Mouse (Mus musculus) MEL (cell line): ENCODE measurements around the gene Adm2. TPM values are rescaled to one million over a fixed set of nuclear protein-coding genes. Genes with fewer than 3 reads are reported as not detected.
A peak's percentile ranks its signal among the peaks of the same experiment; 100 is the strongest.

Source experiments
- DNase-seq: peaks from one replicate; pipeline ENCODE4 v3.0.0; 2011; ENCODE audit warnings: low read depth, low spot score
- H3K27ac ChIP-seq: 2 replicates; pipeline ENCODE4 v1.5.1; 2012; ENCODE audit warnings: low read depth, mild to moderate bottlenecking, control low read depth, low read length, moderate library complexity; ENCODE audit not compliant: control insufficient read depth
- H3K27me3 ChIP-seq, 2 experiments: fragments of 150-350 bp in 1 of 2; sonication (generic) in 1 of 2; 2 replicates each; pipeline ENCODE4 v1.6.1; 2012; ENCODE audit warnings: low read length in 2 of 2, mild to moderate bottlenecking in 2 of 2, improper control_type of control experiment in 1 of 2, moderate library complexity in 1 of 2; ENCODE audit not compliant: insufficient read depth in 2 of 2, control insufficient read depth in 1 of 2
- H3K36me3 ChIP-seq, 2 experiments: 2 replicates each; pipeline ENCODE4 v1.6.1; 2012 to 2014; ENCODE audit warnings: low read length in 2 of 2, improper control_type of control experiment in 1 of 2, inconsistent platforms in 1 of 2, mild to moderate bottlenecking in 1 of 2; ENCODE audit not compliant: insufficient read depth in 2 of 2, control insufficient read depth in 1 of 2
- H3K4me1 ChIP-seq, 2 experiments: fragments of 150-350 bp in 1 of 2; sonication (generic) in 1 of 2; 2 replicates each; pipeline ENCODE4 v1.6.1; 2012; ENCODE audit warnings: low read length in 2 of 2, improper control_type of control experiment in 1 of 2, mild to moderate bottlenecking in 1 of 2; ENCODE audit not compliant: insufficient read depth in 2 of 2, control insufficient read depth in 1 of 2
- H3K4me3 ChIP-seq, 2 experiments: fragments of 150-350 bp in 1 of 2; sonication (generic) in 1 of 2; 2 replicates each; pipeline ENCODE4 v1.5.1; 2012; ENCODE audit warnings: low read depth in 2 of 2, low read length in 2 of 2, mild to moderate bottlenecking in 2 of 2, moderate library complexity in 2 of 2, control low read depth in 1 of 2, improper control_type of control experiment in 1 of 2; ENCODE audit not compliant: control insufficient read depth in 1 of 2, insufficient read depth in 1 of 2
- H3K79me2 ChIP-seq: 2 replicates; pipeline ENCODE4 v1.6.1; 2012; ENCODE audit warnings: mild to moderate bottlenecking, low read length, moderate library complexity; ENCODE audit not compliant: control insufficient read depth, poor library complexity, insufficient read depth
- H3K9ac ChIP-seq: 2 replicates; pipeline ENCODE4 v1.6.1; 2012; ENCODE audit warnings: low read depth, mild to moderate bottlenecking, control low read depth, low read length, moderate library complexity; ENCODE audit not compliant: control insufficient read depth, poor library complexity, severe bottlenecking
- H3K9me3 ChIP-seq: fragments of 150-350 bp; sonication (generic); replicated peaks from 2 replicates; pipeline ENCODE4 v1.6.1; 2012; ENCODE audit warnings: mild to moderate bottlenecking, low read length, improper control_type of control experiment, moderate library complexity; ENCODE audit not compliant: insufficient read depth
- BHLHE40 ChIP-seq: IDR thresholded peaks from 2 replicates; pipeline ENCODE4 v1.6.1; 2012; ENCODE audit warnings: low read depth, mild to moderate bottlenecking, inconsistent platforms, low read length, improper control_type of control experiment, borderline replicate concordance
- CHD1 ChIP-seq: IDR thresholded peaks from 2 replicates; pipeline ENCODE4 v1.6.1; 2012; ENCODE audit warnings: low read depth, mild to moderate bottlenecking, inconsistent platforms, low read length, improper control_type of control experiment
- CHD2 ChIP-seq: IDR thresholded peaks from 2 replicates; pipeline ENCODE4 v1.6.1; 2011; ENCODE audit warnings: low read length, improper control_type of control experiment
- E2F4 ChIP-seq: IDR thresholded peaks from 2 replicates; pipeline ENCODE4 v1.6.1; 2011; ENCODE audit warnings: low read depth, low read length, improper control_type of control experiment, borderline replicate concordance
- ELF1 ChIP-seq: IDR thresholded peaks from 2 replicates; pipeline ENCODE4 v1.6.1; 2014; ENCODE audit warnings: low read depth, mild to moderate bottlenecking, inconsistent platforms, low read length, improper control_type of control experiment, moderate library complexity
- EP300 ChIP-seq, 2 experiments: IDR thresholded peaks; 2 replicates each; pipeline ENCODE4 v1.6.1; 2011; ENCODE audit warnings: improper control_type of control experiment in 2 of 2, low read length in 2 of 2, low read depth in 1 of 2, mild to moderate bottlenecking in 1 of 2
- ETS1 ChIP-seq: IDR thresholded peaks from 2 replicates; pipeline ENCODE4 v1.6.1; 2012; ENCODE audit warnings: low read depth, mild to moderate bottlenecking, inconsistent platforms, low read length, improper control_type of control experiment, moderate library complexity
- GATA1 ChIP-seq: IDR thresholded peaks from 2 replicates; pipeline ENCODE4 v1.6.1; 2011; ENCODE audit warnings: low read depth, low read length, improper control_type of control experiment
- JUND ChIP-seq: IDR thresholded peaks from 2 replicates; pipeline ENCODE4 v1.6.1; 2011; ENCODE audit warnings: low read depth, mild to moderate bottlenecking, improper control_type of control experiment, low read length
- KAT2A ChIP-seq: conservative IDR thresholded peaks from 2 replicates; pipeline ENCODE4 v1.6.1; 2012; ENCODE audit warnings: low read depth, low read length, improper control_type of control experiment, inconsistent platforms
- MAFK ChIP-seq: IDR thresholded peaks from 2 replicates; pipeline ENCODE4 v1.6.1; 2011; ENCODE audit warnings: low read depth, mild to moderate bottlenecking, low read length, improper control_type of control experiment, borderline replicate concordance
- MAZ ChIP-seq: IDR thresholded peaks from 2 replicates; pipeline ENCODE4 v1.6.1; 2012; ENCODE audit warnings: low read depth, mild to moderate bottlenecking, inconsistent platforms, low read length, improper control_type of control experiment
- MEF2A ChIP-seq: IDR thresholded peaks from 2 replicates; pipeline ENCODE4 v1.6.1; 2014; ENCODE audit warnings: low read depth, mild to moderate bottlenecking, inconsistent platforms, low read length, improper control_type of control experiment; ENCODE audit not compliant: poor library complexity, insufficient replicate concordance, severe bottlenecking; ENCODE audit errors: extremely low read depth
- MXI1 ChIP-seq: IDR thresholded peaks from 2 replicates; pipeline ENCODE4 v1.6.1; 2011; ENCODE audit warnings: mild to moderate bottlenecking, low read depth, low read length, improper control_type of control experiment
- MYB ChIP-seq: IDR thresholded peaks from 2 replicates; pipeline ENCODE4 v1.6.1; 2011; ENCODE audit warnings: mild to moderate bottlenecking, low read depth, low read length, improper control_type of control experiment
- MYC ChIP-seq: IDR thresholded peaks from 2 replicates; pipeline ENCODE4 v1.6.1; 2011; ENCODE audit warnings: low read depth, mild to moderate bottlenecking, low read length, improper control_type of control experiment, moderate library complexity
- NRF1 ChIP-seq: IDR thresholded peaks from 2 replicates; pipeline ENCODE4 v1.6.1; 2014; ENCODE audit warnings: low read depth, mild to moderate bottlenecking, inconsistent platforms, low read length, improper control_type of control experiment, moderate library complexity; ENCODE audit not compliant: poor library complexity, insufficient read depth, severe bottlenecking
- POLR2A ChIP-seq, 2 experiments: IDR thresholded peaks; 2 replicates each; pipeline ENCODE4 v1.6.1; 2011 to 2012; ENCODE audit warnings: low read length in 2 of 2, mild to moderate bottlenecking in 2 of 2, control low read depth in 1 of 2, improper control_type of control experiment in 1 of 2, low read depth in 1 of 2, moderate library complexity in 1 of 2; ENCODE audit not compliant: control insufficient read depth in 1 of 2, insufficient read depth in 1 of 2, poor library complexity in 1 of 2
- POLR2AphosphoS2 ChIP-seq: IDR thresholded peaks from 2 replicates; pipeline ENCODE4 v1.6.1; 2011; ENCODE audit warnings: low read length, improper control_type of control experiment
- RCOR1 ChIP-seq: IDR thresholded peaks from 2 replicates; pipeline ENCODE4 v1.6.1; 2012; ENCODE audit warnings: low read depth, mild to moderate bottlenecking, inconsistent platforms, low read length, improper control_type of control experiment
- SIN3A ChIP-seq: IDR thresholded peaks from 2 replicates; pipeline ENCODE4 v1.6.1; 2012; ENCODE audit warnings: low read length, improper control_type of control experiment, inconsistent platforms
- SMC3 ChIP-seq: IDR thresholded peaks from 2 replicates; pipeline ENCODE4 v1.6.1; 2011; ENCODE audit warnings: low read depth, low read length, improper control_type of control experiment
- TCF12 ChIP-seq: IDR thresholded peaks from 2 replicates; pipeline ENCODE4 v1.6.1; 2014; ENCODE audit warnings: low read depth, mild to moderate bottlenecking, inconsistent platforms, low read length, improper control_type of control experiment, moderate library complexity
- UBTF ChIP-seq: IDR thresholded peaks from 2 replicates; pipeline ENCODE4 v1.6.1; 2012; ENCODE audit warnings: low read depth, mild to moderate bottlenecking, inconsistent platforms, low read length, improper control_type of control experiment, moderate library complexity, borderline replicate concordance; ENCODE audit not compliant: insufficient read depth
- USF1 ChIP-seq: IDR thresholded peaks from 2 replicates; pipeline ENCODE4 v1.6.1; 2014; ENCODE audit warnings: low read depth, mild to moderate bottlenecking, inconsistent platforms, low read length, improper control_type of control experiment, moderate library complexity
- USF2 ChIP-seq, 2 experiments: IDR thresholded peaks; 2 replicates each; pipeline ENCODE4 v1.6.1; 2011 to 2012; ENCODE audit warnings: improper control_type of control experiment in 2 of 2, low read length in 2 of 2, borderline replicate concordance in 1 of 2, inconsistent platforms in 1 of 2, low read depth in 1 of 2, mild to moderate bottlenecking in 1 of 2; ENCODE audit not compliant: insufficient read depth in 1 of 2
- ZC3H11A ChIP-seq: IDR thresholded peaks from 2 replicates; pipeline ENCODE4 v1.6.1; 2012; ENCODE audit warnings: low read depth, mild to moderate bottlenecking, inconsistent platforms, low read length, improper control_type of control experiment
- ZKSCAN1 ChIP-seq: IDR thresholded peaks from 2 replicates; pipeline ENCODE4 v1.6.1; 2012; ENCODE audit warnings: low read depth, mild to moderate bottlenecking, inconsistent platforms, low read length, improper control_type of control experiment, moderate library complexity
- ZMIZ1 ChIP-seq: IDR thresholded peaks from 2 replicates; pipeline ENCODE4 v1.6.1; 2012; ENCODE audit warnings: low read depth, mild to moderate bottlenecking, inconsistent platforms, low read length, improper control_type of control experiment, moderate library complexity
- ZNF384 ChIP-seq: IDR thresholded peaks from 2 replicates; pipeline ENCODE4 v1.6.1; 2012; ENCODE audit warnings: low read depth, mild to moderate bottlenecking, inconsistent platforms, low read length, improper control_type of control experiment
- polyA plus RNA-seq, 2 experiments: library from polyadenylated mRNA; stranded (reverse) in 1 of 2; unstranded in 1 of 2; fragments of >175 nt in 1 of 2; fragments of >200 nt in 1 of 2; gene quantifications; 2 replicates each; pipeline versions ENCODE4 v1.2.1 to v1.2.4; 2012; ENCODE audit warnings: low replicate concordance in 2 of 2, low read depth in 1 of 2; ENCODE audit not compliant: insufficient read length in 2 of 2, insufficient read depth in 1 of 2, missing spikeins in 1 of 2
- total RNA-seq: library from RNA; depleted of rRNA; stranded (reverse); fragments of 300-350 nt; gene quantifications from 2 replicates; pipeline ENCODE4 v1.2.3, GENCODE M21; 2012

Adm2 gene
- total and polyA plus RNA-seq, 3 experiments, result 1.4 to 18.2 TPM; not detected in 1

DNA sequence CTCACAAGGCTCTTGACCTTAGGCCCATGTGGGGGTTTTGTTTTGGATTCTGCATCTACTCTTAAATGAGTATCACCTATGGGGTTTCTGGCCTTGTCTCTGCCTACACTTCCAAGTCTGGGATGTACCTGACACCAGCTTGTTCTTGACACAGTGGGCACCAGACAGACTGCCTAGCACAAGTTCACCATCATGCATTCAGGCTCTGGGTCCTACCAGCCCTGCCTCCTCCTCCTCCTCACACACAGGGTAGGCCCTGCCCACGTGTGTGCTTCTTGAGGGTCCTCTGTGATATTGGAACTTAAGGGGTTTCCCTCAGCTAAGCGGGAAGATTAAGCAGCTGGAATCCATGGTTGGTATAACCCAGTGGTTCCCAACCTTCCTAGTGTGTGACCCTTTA, 38.4 kb upstream of the Adm2 start:
- H3K36me3 ChIP-seq, result peaks cover 4 to 20% of the 10 kb centered on the region in 2 experiments; a peak in 3 of 4 replicates
- peaks cover 12 to 14% of the 10 kb centered on the region in 2 experiments for H3K4me1 ChIP-seq
- H3K27ac ChIP-seq, result no peak overlapping the region
- no peak for DNase-seq
- TF ChIP-seq SMC3, result no peak
- TF ChIP-seq CHD1, result no peak
- no peak for TF ChIP-seq UBTF
- TF ChIP-seq E2F4, result no peak
- TF ChIP-seq ZKSCAN1, result no peak
- TF ChIP-seq MXI1, result no peak
- TF ChIP-seq MAFK, result no peak
- TF ChIP-seq POLR2AphosphoS2, result no peak
- TF ChIP-seq CHD2, result no peak
- no peak for TF ChIP-seq NRF1
- no peak for TF ChIP-seq ETS1
- no peaks in the 10 kb centered on the region for H3K9me3 ChIP-seq
- no peak overlapping the region for H3K9ac ChIP-seq
- no peaks in the 10 kb centered on the region for H3K79me2 ChIP-seq
- no peaks in the 10 kb centered on the region for H3K27me3 ChIP-seq
- no peak overlapping the region for H3K4me3 ChIP-seq

DNA sequence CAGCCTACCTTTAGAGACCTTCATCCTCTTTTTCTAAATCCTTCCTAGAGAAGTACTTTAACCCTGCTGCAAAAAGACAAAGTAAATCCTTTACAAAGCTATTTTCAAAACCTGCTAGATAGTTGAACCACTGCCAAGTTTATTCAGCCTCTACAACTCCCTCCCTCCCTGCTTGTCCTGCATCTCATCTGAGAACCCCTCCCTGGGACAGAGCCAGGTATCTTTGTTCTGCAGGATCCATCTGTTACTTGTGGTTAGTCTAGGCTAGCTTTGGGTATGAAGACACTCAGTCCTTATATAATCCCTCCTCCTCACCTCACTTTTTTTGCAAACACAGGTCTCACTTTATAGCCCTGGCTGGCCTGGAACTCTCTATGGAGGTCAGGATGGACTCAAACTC, 37.5 kb upstream of the Adm2 start:
- peaks cover 7 to 20% of the 10 kb centered on the region in 2 experiments; a peak in 3 of 4 replicates for H3K36me3 ChIP-seq
- peak overlapping the region; percentile 48 for H3K27ac ChIP-seq
- H3K79me2 ChIP-seq, result no peaks in the 10 kb centered on the region
- peaks cover 12 to 14% of the 10 kb centered on the region in 2 experiments for H3K4me1 ChIP-seq
- peak; percentile 82 for DNase-seq
- no peaks in the 10 kb centered on the region for H3K9me3 ChIP-seq
- H3K4me3 ChIP-seq, result no peak overlapping the region
- H3K27me3 ChIP-seq, result no peaks in the 10 kb centered on the region
- H3K9ac ChIP-seq, result no peak overlapping the region
- no peak for TF ChIP-seq MAZ
- no peak for TF ChIP-seq ELF1
- TF ChIP-seq USF2 (IDR thresholded peaks at IDR 0.05; ENCODE audit: borderline replicate concordance in 1 of 2, insufficient read depth in 1 of 2, low read depth in 1 of 2, low read length in 2 of 2), result no peak
- peak; percentile 56; the same call in 1 of the 2 replicates for TF ChIP-seq TCF12
- no peak for TF ChIP-seq MEF2A
- no peak for TF ChIP-seq ZC3H11A
- TF ChIP-seq E2F4, result no peak
- no peak for TF ChIP-seq ZNF384
- TF ChIP-seq EP300 (IDR thresholded peaks at IDR 0.05; ENCODE audit: low read depth in 1 of 2, low read length in 2 of 2), result peak in 1 of 2 experiments; percentile 50; a peak in 1 of 4 replicates
- TF ChIP-seq ZMIZ1, result peak; percentile 42; the same call in 1 of the 2 replicates
- TF ChIP-seq MAFK, result no peak
- no peak for TF ChIP-seq BHLHE40
- TF ChIP-seq ZKSCAN1, result no peak
- no peak for TF ChIP-seq JUND
- no peak for TF ChIP-seq NRF1
- no peak for TF ChIP-seq MYB
- no peak for TF ChIP-seq MXI1
- peak; percentile 22; the same call in 1 of the 2 replicates for TF ChIP-seq POLR2AphosphoS2
- no peak for TF ChIP-seq KAT2A
- TF ChIP-seq MYC, result no peak
- TF ChIP-seq RCOR1, result 0 out of 2 replicates have a peak, but pooled peaks have one; percentile 18
- TF ChIP-seq GATA1, result 0 out of 2 replicates have a peak, but pooled peaks have one; percentile 6
- no peak for TF ChIP-seq SIN3A
- TF ChIP-seq CHD1, result no peak
- no peak for TF ChIP-seq USF1
- no peak for TF ChIP-seq POLR2A (IDR thresholded peaks at IDR 0.05; ENCODE audit: control insufficient read depth in 1 of 2, insufficient read depth in 1 of 2, low read depth in 1 of 2, low read length in 2 of 2, poor library complexity in 1 of 2)
